Mouse (Mus musculus) urinary bladder, postnatal 0 days (tissue): Measurements from ENCODE around the gene Usp29. TPM values are rescaled to one million over a fixed set of nuclear protein-coding genes. Genes with fewer than 3 reads are reported as not detected.

Source experiments
- microRNA counts: library from miRNA; unstranded; fragments of <30 nt; microRNA quantifications from one replicate; lab custom pipeline; 2016
- microRNA-seq: library from miRNA; unstranded; fragments of <30 nt; microRNA quantifications from one replicate; pipeline ENCODE4, GENCODE M21; 2016
- polyA plus RNA-seq: library from polyadenylated mRNA; unstranded; fragments of >200 nt; fragmentation: Nextera tagmentation; extraction: Ambion mirVana; gene quantifications from 2 replicates; pipeline ENCODE4 v1.2.1, GENCODE M21; 2015

Usp29 gene
- 0.82 and 1.1 TPM in 2 replicates for polyA plus RNA-seq

GRCm38 (mm10) chr7:6730241-6730640, at the start of gene Usp29, which contains the start of gene Peg3:
TSS of gene Usp29 (plus strand) at chr7:6730578.
TSS of gene Peg3 (minus strand) at chr7:6730431.

GRCm38 (mm10) chr7:6696241-6697045, 33.9 kb upstream of the Usp29 start, which contains the start of gene Zim1:
TSS of gene Zim1 (minus strand) at chr7:6696450.

GRCm38 (mm10) chr7:6995251-6995650, 264.9 kb downstream of the Usp29 start, which contains the start of gene Aurkc:
TSS of gene Aurkc (plus strand) at chr7:6995300.

MicroRNA genes within 50 kb of the gene (microRNA counts, 519-probe panel; counts per million panel counts)
- 2,383 counts per million, percentile 32 among the panel's probes with 10 or more counts for microRNA mmu-miR-3099 (lab: Ali Mortazavi, UCI)

Small RNA genes lying within 50 kb of the gene (microRNA-seq; reads per million reads assigned to microRNA genes)
- 9.0 reads per million, percentile 18 among the genes with 10 or more reads in this experiment for gene Mir3099

Other genes with a start within 250 kb of the Usp29 start
- gene Olfr5, start 243.6 kb upstream of the Usp29 start, polyA plus RNA-seq = not detected in 2 replicates
- not detected in 2 replicates for gene Olfr1347, start 230.8 kb upstream of the Usp29 start, polyA plus RNA-seq
- gene Olfr1348, start 221.8 kb upstream of the Usp29 start, polyA plus RNA-seq = not detected in 2 replicates
- gene Olfr1349, start 207.6 kb upstream of the Usp29 start, polyA plus RNA-seq = not detected in 2 replicates
- not detected in 2 replicates for gene Olfr1350, start 165.7 kb upstream of the Usp29 start, polyA plus RNA-seq
- gene Zim1, start 34.1 kb upstream of the Usp29 start, polyA plus RNA-seq = 1.5 and 1.6 TPM in 2 replicates
- gene Peg3, start 147 bp upstream of the Usp29 start, polyA plus RNA-seq = 44.1 and 55.1 TPM in 2 replicates